Mouse (Mus musculus) embryonic facial prominence, embryonic 12.5 days (tissue): Measurements from ENCODE around the gene Trappc3. TPM values are rescaled to one million over a fixed set of nuclear protein-coding genes. Genes with fewer than 3 reads are reported as not detected.

Experiments used
- ATAC-seq: fragments of 200-750 bp; cut with Nextera tagmentation; 2 replicates; pipeline ENCODE4 v1.8.0; 2017; ENCODE audit not compliant: insufficient number of reproducible peaks, insufficient read depth, low FRiP score, low TSS enrichment
- H3K27ac ChIP-seq: fragments of 300-500 bp; sonication (generic); 2 replicates; pipeline ENCODE4 v1.5.1; 2016; ENCODE audit warnings: mild to moderate bottlenecking
- H3K27me3 ChIP-seq: fragments of 300-500 bp; sonication (generic); 2 replicates; pipeline ENCODE4 v1.6.1; 2016; ENCODE audit warnings: mild to moderate bottlenecking, moderate library complexity
- H3K36me3 ChIP-seq: fragments of 300-500 bp; sonication (generic); 2 replicates; pipeline ENCODE4 v1.6.1; 2016; ENCODE audit warnings: mild to moderate bottlenecking
- H3K4me1 ChIP-seq: fragments of 300-500 bp; sonication (generic); 2 replicates; pipeline ENCODE4 v1.6.1; 2016
- H3K4me2 ChIP-seq: fragments of 300-500 bp; sonication (generic); replicated peaks from 2 replicates; pipeline ENCODE4 v1.6.1; 2016; ENCODE audit warnings: mild to moderate bottlenecking, moderate library complexity
- H3K4me3 ChIP-seq: fragments of 300-500 bp; sonication (generic); 2 replicates; pipeline ENCODE4 v1.5.1; 2016; ENCODE audit warnings: mild to moderate bottlenecking
- H3K9ac ChIP-seq: fragments of 300-500 bp; sonication (generic); 2 replicates; pipeline ENCODE4 v1.6.1; 2016; ENCODE audit warnings: mild to moderate bottlenecking, moderate library complexity
- H3K9me3 ChIP-seq: fragments of 300-500 bp; sonication (generic); 2 replicates; pipeline ENCODE4 v1.6.1; 2016; ENCODE audit warnings: mild to moderate bottlenecking, moderate library complexity
- WGBS: fragments of 180-500 bp; shearing (Covaris S2); methylation state at CpG from one replicate; pipeline ENCODE4 v1.1.7; 2016; 5-methylcytosine and 5-hydroxymethylcytosine counted together
- polyA plus RNA-seq: library from polyadenylated mRNA; unstranded; fragments of >200 nt; fragmentation: Nextera tagmentation; extraction: Ambion mirVana; gene quantifications from 2 replicates; pipeline ENCODE4 v1.2.1, GENCODE M21; 2016

The Trappc3 gene
- polyA plus RNA-seq, 1 experiment from 2014 or later: 113 TPM

DNA sequence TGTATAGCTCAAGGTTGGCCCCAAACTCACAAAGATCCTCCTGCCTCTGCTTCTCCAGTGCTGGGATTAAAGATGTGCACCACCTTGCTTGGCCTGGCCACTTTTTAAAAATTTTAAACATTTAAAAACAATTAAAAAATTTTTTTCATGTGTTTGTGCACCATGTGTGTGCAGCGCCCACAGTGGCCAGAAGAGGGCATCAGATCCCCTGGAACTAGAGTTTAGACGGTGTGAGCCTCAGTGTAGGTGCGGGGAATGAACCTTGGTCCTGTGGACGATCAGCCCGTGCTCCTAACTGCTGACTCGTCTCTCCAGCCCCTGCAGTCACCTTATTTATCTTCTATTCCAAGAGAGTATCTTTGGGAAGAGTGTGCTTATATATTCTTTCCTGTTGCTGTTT lies 43.9 kb downstream of the Trappc3 start:
- no peak overlapping the region for H3K27ac ChIP-seq
- H3K36me3 ChIP-seq: no peaks in the 10 kb centered on the region
- H3K27me3 ChIP-seq: peaks cover 9% of the 10 kb centered on the region
- 87% methylated on average over 6 of the region's 6 CpGs for WGBS
- no peak for ATAC-seq
- no peak overlapping the region for H3K4me2 ChIP-seq
- H3K9me3 ChIP-seq: no peaks in the 10 kb centered on the region
- no peak overlapping the region for H3K4me3 ChIP-seq
- peaks cover 21% of the 10 kb centered on the region for H3K4me1 ChIP-seq
- H3K9ac ChIP-seq: no peak overlapping the region

DNA sequence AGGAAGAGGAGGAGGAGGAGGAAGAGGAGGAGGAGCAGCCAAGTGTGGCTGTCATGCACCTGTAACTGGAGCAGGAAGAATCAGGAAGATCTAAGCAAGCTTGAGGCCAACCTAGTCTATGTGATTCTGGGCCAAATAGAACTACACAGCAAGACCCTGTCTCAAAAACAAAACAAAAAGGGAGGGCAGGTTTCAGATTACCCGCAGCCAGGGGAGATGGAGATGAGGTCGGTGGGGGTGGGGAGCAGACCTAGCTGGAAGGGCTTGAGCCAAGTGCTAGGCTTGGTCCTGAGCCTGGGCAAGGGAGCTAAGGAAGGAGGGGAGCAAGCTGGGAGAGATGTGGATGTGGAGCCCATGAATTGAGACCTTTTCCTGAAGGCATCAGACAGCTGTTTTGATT lies 44.7 kb downstream of the Trappc3 start:
- H3K4me2 ChIP-seq: no peak overlapping the region
- no peak for ATAC-seq
- WGBS: 0% methylated on average over 2 of the region's 2 CpGs
- peaks cover 19% of the 10 kb centered on the region for H3K4me1 ChIP-seq
- H3K36me3 ChIP-seq: no peaks in the 10 kb centered on the region
- no peak overlapping the region for H3K9ac ChIP-seq
- no peak overlapping the region for H3K4me3 ChIP-seq
- peaks cover 6% of the 10 kb centered on the region for H3K27me3 ChIP-seq
- H3K27ac ChIP-seq: no peak overlapping the region
- no peaks in the 10 kb centered on the region for H3K9me3 ChIP-seq

DNA sequence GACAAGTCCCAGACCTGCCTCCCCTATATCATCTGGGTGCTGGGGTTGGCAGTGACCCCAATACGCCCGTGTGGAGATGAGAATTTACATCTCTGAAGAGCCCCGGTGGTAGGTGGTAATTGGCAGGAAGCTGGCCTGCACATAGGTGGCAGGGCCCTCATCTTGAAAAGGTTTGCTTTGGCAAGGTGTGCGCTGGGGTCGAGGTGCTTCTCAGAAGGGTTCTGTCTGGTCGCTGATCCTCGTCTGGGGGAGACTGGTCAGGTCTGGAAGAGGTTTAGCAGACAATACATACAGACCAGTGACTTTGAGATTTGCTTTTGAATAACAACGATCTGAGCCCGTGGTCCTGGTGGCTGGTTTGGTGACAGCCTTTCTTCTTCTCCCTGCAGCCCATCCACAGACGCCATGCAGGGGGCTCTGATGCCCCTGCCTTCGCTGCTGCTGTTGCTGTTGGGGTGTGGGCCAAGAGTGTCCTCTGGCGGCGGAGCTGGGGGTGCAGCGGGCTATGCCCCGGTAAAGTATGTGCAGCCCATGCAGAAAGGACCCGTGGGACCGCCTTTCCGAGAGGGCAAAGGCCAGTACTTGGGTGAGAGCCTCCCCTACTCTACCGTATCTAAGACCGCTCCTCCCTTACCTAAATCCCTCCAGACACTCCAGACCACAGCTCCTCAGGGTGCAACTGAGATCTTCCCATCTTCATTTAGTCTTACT lies 47.2 kb downstream of the Trappc3 start:
- Histone ChIP-seq H3K4me3 (no peak overlapping the region), H3K4me2 (peak overlapping the region; percentile 36), H3K9me3 (no peaks in the 10 kb centered on the region), H3K36me3 (no peaks in the 10 kb centered on the region), H3K27ac (peak overlapping the region; percentile 41; the same call in 1 of the 2 replicates), H3K9ac (no peak overlapping the region; the same call in 1 of the 2 replicates), H3K27me3 (no peaks in the 10 kb centered on the region), H3K4me1 (peaks cover 33% of the 10 kb centered on the region)
- ATAC-seq: peak; percentile 47; the same call in 1 of the 2 replicates
- WGBS: 15% methylated on average over 20 of the region's 20 CpGs

DNA sequence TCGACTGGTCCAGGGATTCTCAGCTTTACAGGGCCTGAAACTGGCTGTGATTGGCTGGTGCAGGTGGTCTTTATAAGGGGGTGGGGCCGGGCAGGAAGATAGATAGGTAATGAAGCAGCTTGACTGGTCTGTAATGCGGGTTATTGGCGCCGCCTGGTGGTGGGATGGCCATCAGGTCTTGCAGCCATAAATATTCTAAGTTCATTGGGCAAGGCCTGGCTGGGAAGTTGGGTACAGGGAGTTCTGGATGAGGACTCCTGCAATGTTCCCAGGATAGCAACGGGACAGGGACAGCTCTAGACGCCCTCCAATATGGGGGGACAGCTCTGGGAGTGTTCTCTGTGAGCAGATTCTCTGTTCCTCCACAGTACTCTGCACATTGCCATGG lies 47.8 kb downstream of the Trappc3 start:
- Histone ChIP-seq H3K4me3 (no peak overlapping the region), H3K36me3 (no peaks in the 10 kb centered on the region), H3K27me3 (no peaks in the 10 kb centered on the region), H3K9ac (no peak overlapping the region), H3K4me2 (peak overlapping the region; percentile 36), H3K27ac (peak overlapping the region; percentile 41; the same call in 1 of the 2 replicates), H3K4me1 (peaks cover 38% of the 10 kb centered on the region), H3K9me3 (no peaks in the 10 kb centered on the region)
- WGBS: 3% methylated on average over 7 of the region's 7 CpGs
- peak; percentile 18; the same call in 1 of the 2 replicates for ATAC-seq

DNA sequence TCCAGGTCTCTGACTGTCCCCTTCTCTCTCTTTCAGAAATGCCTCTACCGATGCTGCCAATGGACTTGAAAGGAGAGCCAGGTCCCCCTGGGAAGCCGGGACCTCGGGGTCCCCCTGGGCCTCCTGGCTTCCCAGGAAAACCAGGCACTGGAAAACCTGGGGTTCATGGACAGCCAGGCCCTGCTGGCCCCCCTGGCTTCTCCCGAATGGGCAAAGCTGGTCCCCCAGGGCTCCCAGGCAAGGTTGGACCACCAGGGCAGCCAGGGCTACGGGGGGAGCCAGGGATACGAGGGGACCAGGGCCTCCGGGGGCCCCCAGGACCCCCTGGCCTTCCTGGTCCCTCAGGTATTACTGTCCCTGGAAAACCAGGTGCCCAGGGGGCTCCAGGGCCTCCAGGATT lies 48.2 kb downstream of the Trappc3 start:
- Histone ChIP-seq H3K4me3 (no peak overlapping the region), H3K36me3 (0 out of 2 replicates have a peak, but pooled peaks cover under 1% of the 10 kb centered on the region), H3K4me2 (no peak overlapping the region), H3K27ac (no peak overlapping the region), H3K27me3 (no peaks in the 10 kb centered on the region), H3K9ac (no peak overlapping the region), H3K9me3 (no peaks in the 10 kb centered on the region), H3K4me1 (peaks cover 41% of the 10 kb centered on the region)
- WGBS: 77% methylated on average over 7 of the region's 7 CpGs
- ATAC-seq: no peak

DNA sequence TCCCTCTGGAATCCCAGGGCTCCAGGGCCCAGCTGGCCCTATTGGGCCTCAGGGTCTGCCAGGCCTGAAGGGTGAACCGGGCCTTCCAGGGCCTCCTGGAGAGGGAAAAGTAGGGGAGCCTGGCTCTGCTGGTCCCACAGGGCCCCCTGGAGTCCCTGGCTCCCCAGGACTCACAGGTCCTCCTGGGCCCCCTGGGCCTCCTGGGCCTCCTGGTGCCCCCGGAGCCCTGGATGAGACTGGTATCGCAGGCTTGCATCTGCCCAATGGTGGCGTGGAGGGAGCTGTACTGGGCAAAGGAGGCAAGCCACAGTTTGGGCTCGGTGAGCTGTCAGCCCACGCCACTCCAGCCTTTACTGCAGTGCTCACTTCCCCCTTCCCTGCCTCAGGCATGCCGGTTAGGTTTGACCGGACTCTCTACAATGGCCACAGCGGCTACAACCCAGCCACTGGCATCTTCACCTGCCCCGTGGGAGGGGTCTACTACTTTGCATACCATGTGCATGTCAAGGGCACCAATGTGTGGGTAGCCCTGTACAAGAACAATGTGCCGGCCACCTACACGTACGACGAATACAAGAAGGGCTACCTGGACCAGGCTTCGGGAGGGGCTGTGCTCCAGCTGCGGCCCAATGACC lies 49.6 kb downstream of the Trappc3 start:
- peaks cover 39% of the 10 kb centered on the region for H3K4me1 ChIP-seq
- no peak overlapping the region for H3K4me2 ChIP-seq
- H3K27me3 ChIP-seq: no peaks in the 10 kb centered on the region
- H3K36me3 ChIP-seq: peaks cover 14% of the 10 kb centered on the region
- no peaks in the 10 kb centered on the region for H3K9me3 ChIP-seq
- no peak overlapping the region for H3K4me3 ChIP-seq
- H3K9ac ChIP-seq: no peak overlapping the region
- H3K27ac ChIP-seq: peak overlapping the region; percentile 88; the same call in 1 of the 2 replicates
- no peak for ATAC-seq
- 94% methylated on average over 16 of the region's 16 CpGs for WGBS

DNA sequence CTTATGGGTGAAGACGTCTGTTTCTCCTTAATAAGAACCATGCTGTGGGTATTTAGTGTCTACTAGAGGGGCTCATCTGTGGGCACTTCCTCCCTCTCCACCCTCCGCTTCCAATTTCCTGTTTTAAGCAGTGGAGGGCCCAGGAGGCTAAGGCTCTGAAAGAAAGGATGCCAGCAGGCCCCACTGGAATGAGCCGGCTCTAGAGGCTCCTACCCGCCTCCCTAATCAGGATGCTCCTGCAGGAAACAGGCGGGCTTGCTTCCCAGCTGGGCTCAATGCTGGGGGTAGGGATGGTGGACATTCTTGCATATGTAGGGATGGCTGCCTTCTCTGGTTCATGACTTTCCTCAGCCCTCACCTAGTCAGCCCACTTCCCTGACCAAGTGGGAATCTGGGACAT lies 51.1 kb downstream of the Trappc3 start:
- Histone ChIP-seq H3K36me3 (peaks cover 29% of the 10 kb centered on the region), H3K27ac (peak overlapping the region; percentile 88), H3K9me3 (no peaks in the 10 kb centered on the region), H3K9ac (0 out of 2 replicates have a peak overlapping the region, but pooled peaks have one; percentile 12), H3K4me3 (no peak overlapping the region), H3K27me3 (no peaks in the 10 kb centered on the region), H3K4me2 (no peak overlapping the region), H3K4me1 (peaks cover 36% of the 10 kb centered on the region)
- 21% methylated on average over 5 of the region's 5 CpGs for WGBS
- ATAC-seq: no peak

DNA sequence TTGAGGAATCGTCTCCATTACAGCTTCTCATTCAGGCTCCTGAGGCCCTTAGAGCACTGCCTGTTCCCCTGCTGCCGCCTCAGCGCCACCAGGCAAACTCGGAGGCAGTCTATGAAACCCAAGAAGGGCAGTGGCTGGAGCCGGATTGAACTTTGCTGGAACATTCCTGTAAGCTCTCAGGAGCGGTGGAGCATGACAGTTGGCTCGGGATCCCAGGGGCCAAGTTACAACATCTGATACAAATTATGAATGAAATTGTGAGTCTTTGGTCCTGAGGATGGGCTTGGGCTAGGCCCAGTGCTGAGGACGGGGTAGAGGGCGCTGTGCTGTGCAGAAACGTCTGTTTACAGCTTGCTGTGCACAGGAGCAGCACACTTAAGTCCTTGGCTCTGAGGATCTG lies 52.3 kb downstream of the Trappc3 start:
- H3K4me3 ChIP-seq: no peak overlapping the region
- H3K9ac ChIP-seq: no peak overlapping the region
- 16% methylated on average over 10 of the region's 10 CpGs for WGBS
- H3K4me2 ChIP-seq: 0 out of 2 replicates have a peak overlapping the region, but pooled peaks have one; percentile 3
- H3K4me1 ChIP-seq: peaks cover 36% of the 10 kb centered on the region
- H3K27ac ChIP-seq: peak overlapping the region; percentile 88
- H3K9me3 ChIP-seq: no peaks in the 10 kb centered on the region
- H3K36me3 ChIP-seq: peaks cover 32% of the 10 kb centered on the region
- no peaks in the 10 kb centered on the region for H3K27me3 ChIP-seq
- peak; percentile 59; the same call in 1 of the 2 replicates for ATAC-seq

DNA sequence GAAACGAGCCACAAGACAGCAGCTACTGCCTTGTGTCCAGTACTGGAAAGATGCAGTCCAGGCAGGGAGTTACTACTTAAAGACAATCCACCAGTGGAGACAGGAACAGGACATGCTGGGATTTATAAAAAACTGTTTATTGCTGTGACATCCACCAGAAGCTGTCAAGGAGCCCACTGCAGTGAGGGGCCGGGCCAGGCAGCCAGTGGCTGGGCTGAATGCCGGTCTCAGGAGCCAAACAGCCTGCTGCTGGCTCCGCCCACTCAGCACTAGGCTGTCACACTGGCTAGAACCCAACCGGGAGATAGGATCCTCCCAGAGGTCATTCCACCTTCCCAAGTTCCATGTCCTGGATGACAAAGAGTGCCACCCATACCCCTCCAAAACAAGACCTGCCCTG lies 53.8 kb downstream of the Trappc3 start:
- Histone ChIP-seq H3K27me3 (no peaks in the 10 kb centered on the region), H3K9ac (no peak overlapping the region), H3K4me2 (no peak overlapping the region), H3K36me3 (peaks cover 32% of the 10 kb centered on the region), H3K9me3 (no peaks in the 10 kb centered on the region), H3K4me1 (peaks cover 45% of the 10 kb centered on the region), H3K27ac (no peak overlapping the region), H3K4me3 (no peak overlapping the region)
- WGBS: 44% methylated on average over 5 of the region's 5 CpGs
- ATAC-seq: no peak

DNA sequence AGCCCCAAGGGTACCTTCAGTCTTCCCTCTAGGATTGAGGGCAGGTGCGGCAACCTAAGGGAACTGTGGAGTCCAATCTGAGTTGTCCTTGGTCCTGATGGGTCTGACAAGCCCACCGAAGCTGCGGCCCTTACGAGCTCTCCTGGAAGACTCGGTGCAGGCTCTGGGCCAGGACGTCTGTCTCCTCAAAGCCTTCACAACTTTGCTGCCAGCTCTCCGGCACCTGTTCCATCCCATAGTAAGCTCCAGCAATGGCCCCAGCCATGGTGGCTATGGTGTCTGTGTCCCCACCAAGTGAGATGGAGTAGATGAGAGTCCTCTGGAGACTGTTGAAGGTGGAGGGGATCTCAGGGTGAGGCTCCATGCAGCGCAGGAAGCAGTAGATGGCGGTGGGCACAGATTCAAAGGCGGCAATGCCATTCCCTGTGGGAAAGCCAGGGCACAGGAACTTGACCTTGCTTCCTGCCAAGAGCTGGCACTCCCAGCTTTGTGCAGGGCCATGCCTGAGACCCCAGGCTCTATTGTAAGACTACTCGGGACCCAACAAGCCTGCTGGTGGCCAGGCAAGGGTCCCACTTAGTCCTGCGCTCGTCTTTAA lies 54.4 kb downstream of the Trappc3 start:
- ATAC-seq: no peak
- no peak overlapping the region for H3K27ac ChIP-seq
- no peaks in the 10 kb centered on the region for H3K9me3 ChIP-seq
- no peak overlapping the region for H3K9ac ChIP-seq
- H3K4me1 ChIP-seq: peaks cover 43% of the 10 kb centered on the region
- H3K36me3 ChIP-seq: peaks cover 32% of the 10 kb centered on the region
- H3K4me2 ChIP-seq: no peak overlapping the region
- no peaks in the 10 kb centered on the region for H3K27me3 ChIP-seq
- 89% methylated on average over 13 of the region's 13 CpGs for WGBS
- no peak overlapping the region for H3K4me3 ChIP-seq

DNA sequence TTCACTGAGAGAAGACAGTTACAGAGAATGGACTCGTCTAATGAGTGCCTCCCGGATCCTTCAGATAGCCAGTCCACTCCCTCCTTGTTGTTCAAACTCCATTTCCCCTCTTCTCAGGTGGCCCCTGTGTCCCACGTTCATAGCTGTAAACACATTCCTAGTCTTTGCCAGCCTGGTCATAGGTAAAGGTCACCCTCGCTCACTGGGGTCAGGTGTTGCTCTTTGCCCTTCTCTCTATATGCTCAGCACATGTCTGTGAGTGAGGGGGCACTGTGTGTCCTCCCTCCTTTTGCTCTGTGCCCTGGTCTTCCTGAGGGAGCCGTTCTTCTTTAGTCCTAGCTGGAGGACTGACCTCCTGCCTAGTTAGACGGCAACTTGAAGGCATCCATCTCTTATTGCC lies 57.7 kb downstream of the Trappc3 start:
- ATAC-seq: no peak
- Histone ChIP-seq H3K4me1 (peaks cover 22% of the 10 kb centered on the region), H3K4me3 (no peak overlapping the region), H3K27ac (no peak overlapping the region), H3K9ac (no peak overlapping the region), H3K36me3 (peaks cover 32% of the 10 kb centered on the region), H3K4me2 (no peak overlapping the region), H3K27me3 (peaks cover 24% of the 10 kb centered on the region), H3K9me3 (no peaks in the 10 kb centered on the region)
- WGBS: 93% methylated on average over 6 of the region's 6 CpGs
